Mouse (Mus musculus): ENCODE results near the gene Gpd2.

- no peak for TF ChIP-seq EP300 (IDR thresholded peaks at IDR 0.05; ENCODE audit: low read length)
- TF ChIP-seq CTCF (conservative IDR thresholded peaks at IDR 0.05 in 1 of 2, IDR thresholded peaks at IDR 0.05 in 1 of 2; ENCODE audit: low read depth in 2 of 2, low read length in 2 of 2) = no peak
- no peak for TF ChIP-seq POLR2A (IDR thresholded peaks at IDR 0.05; ENCODE audit: low read depth, low read length)
- TF ChIP-seq ELF1 (IDR thresholded peaks at IDR 0.05; ENCODE audit: low read depth, low read length) = no peak
- no peak for TF ChIP-seq ZKSCAN1 (IDR thresholded peaks at IDR 0.05; ENCODE audit: borderline replicate concordance, low read depth, low read length)
- TF ChIP-seq MXI1 (IDR thresholded peaks at IDR 0.05; ENCODE audit: low read depth, low read length) = no peak
- no peak for TF ChIP-seq CHD1 (IDR thresholded peaks at IDR 0.05; ENCODE audit: low read depth, low read length)
- TF ChIP-seq E2F4 (IDR thresholded peaks at IDR 0.05; ENCODE audit: insufficient replicate concordance, low read depth, low read length) = no peak
- no peak for TF ChIP-seq USF1 (IDR thresholded peaks at IDR 0.05; ENCODE audit: low read depth, low read length)
- TF ChIP-seq NRF1 (IDR thresholded peaks at IDR 0.05; ENCODE audit: low read depth, low read length) = no peak
- TF ChIP-seq KAT2A (IDR thresholded peaks at IDR 0.05; ENCODE audit: insufficient replicate concordance, low read length) = no peak
- no peak for TF ChIP-seq HCFC1 (IDR thresholded peaks at IDR 0.05; ENCODE audit: low read depth, low read length)
- TF ChIP-seq MAX (IDR thresholded peaks at IDR 0.05; ENCODE audit: low read length) = no peak
- TF ChIP-seq PAX5 (IDR thresholded peaks at IDR 0.05; ENCODE audit: low read length) = no peak
Measured at GRCm38 (mm10) chr2:57283791-57284190, 46.4 kb downstream of the Gpd2 start.
